Mouse (Mus musculus): ENCODE measurements around the gene Hoxc6.

Hoxc6 gene

GRCm38 (mm10) chr15:103014166-103015008 lies 16.3 kb downstream of the Hoxc6 start:
- DNase-seq (ENCODE audit: low read depth) = no peak

GRCm38 (mm10) chr15:103015009-103015399 lies 16.9 kb downstream of the Hoxc6 start:
- no peak for DNase-seq (ENCODE audit: low read depth)

GRCm38 (mm10) chr15:103015406-103016166 lies 17.5 kb downstream of the Hoxc6 start:
- no peak for DNase-seq (ENCODE audit: low read depth)

- no peak for DNase-seq (ENCODE audit: low read depth)
These were observed 20.6 kb downstream of the Hoxc6 start, which contains the start of gene Hoxc4 for GRCm38 (mm10) chr15:103018636-103019035. Gene Hoxc4 (plus strand): TSS chr15:103018934.

- DNase-seq (ENCODE audit: low read depth) = no peak
These were observed 22.9 kb downstream of the Hoxc6 start for GRCm38 (mm10) chr15:103020899-103021418.

GRCm38 (mm10) chr15:103021544-103021943 lies 23.5 kb downstream of the Hoxc6 start:
- DNase-seq (ENCODE audit: low read depth) = no peak

- no peak for DNase-seq (ENCODE audit: low read depth)
These were observed 26.1 kb downstream of the Hoxc6 start for GRCm38 (mm10) chr15:103024131-103024530.

- DNase-seq (ENCODE audit: low read depth) = no peak
These were observed 29.5 kb downstream of the Hoxc6 start for GRCm38 (mm10) chr15:103027266-103028235.

GRCm38 (mm10) chr15:103028916-103029512 lies 31.0 kb downstream of the Hoxc6 start:
- no peak for DNase-seq (ENCODE audit: low read depth)

- no peak for DNase-seq (ENCODE audit: low read depth)
These were observed 32.1 kb downstream of the Hoxc6 start for GRCm38 (mm10) chr15:103030142-103030541.

- no peak for DNase-seq (ENCODE audit: low read depth)
These were observed 34.1 kb downstream of the Hoxc6 start for GRCm38 (mm10) chr15:103032167-103032566.

- no peak for DNase-seq (ENCODE audit: low read depth)
These were observed 34.9 kb downstream of the Hoxc6 start for GRCm38 (mm10) chr15:103032646-103033575.

- no peak for DNase-seq (ENCODE audit: low read depth)
These were observed 36.2 kb downstream of the Hoxc6 start for GRCm38 (mm10) chr15:103034043-103034806.

- DNase-seq (ENCODE audit: low read depth) = no peak
These were observed 36.9 kb downstream of the Hoxc6 start for GRCm38 (mm10) chr15:103034807-103035547.

- no peak for DNase-seq (ENCODE audit: low read depth)
These were observed 37.5 kb downstream of the Hoxc6 start for GRCm38 (mm10) chr15:103035548-103035881.

- no peak for DNase-seq (ENCODE audit: low read depth)
These were observed 39.5 kb downstream of the Hoxc6 start for GRCm38 (mm10) chr15:103037579-103037978.

GRCm38 (mm10) chr15:103038701-103039480 lies 40.8 kb downstream of the Hoxc6 start:
- DNase-seq (ENCODE audit: low read depth) = no peak

- no peak for DNase-seq (ENCODE audit: low read depth)
These were observed 41.6 kb downstream of the Hoxc6 start for GRCm38 (mm10) chr15:103039609-103040008.
